Mouse (Mus musculus): ENCODE results near the gene Syngr1.

- no peak for TF ChIP-seq CTCF (conservative IDR thresholded peaks at IDR 0.05; ENCODE audit: insufficient read depth, insufficient read length, low read depth, low read length)
- no peak for TF ChIP-seq POLR2A (IDR thresholded peaks at IDR 0.05; ENCODE audit: low read depth, low read length)
These were observed 41.3 kb downstream of the Syngr1 start for GRCm38 (mm10) chr15:80132452-80132851.
